Mouse (Mus musculus): ENCODE measurements around the gene Ggn.

DNA sequence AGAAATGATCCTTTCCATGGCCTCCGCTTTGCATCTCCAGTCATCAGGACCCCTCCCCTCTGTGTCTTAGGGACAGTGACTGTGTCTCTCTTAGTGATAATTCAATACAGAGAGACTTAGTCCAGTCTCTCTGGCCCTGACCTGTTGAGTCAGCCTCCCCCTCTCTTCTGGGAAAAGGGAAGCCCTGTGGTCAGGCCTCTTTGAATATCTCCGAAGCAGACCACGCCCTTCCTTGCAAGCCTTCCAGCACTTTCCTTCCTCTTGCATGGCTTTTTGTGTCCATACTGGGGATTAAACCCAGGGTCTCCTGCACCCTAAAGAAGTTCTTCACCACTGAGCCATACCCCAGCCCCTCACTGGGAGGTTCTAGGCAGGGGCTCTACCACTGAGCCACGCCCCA lies 26.0 kb upstream of the Ggn start:
- TF ChIP-seq CTCF (IDR thresholded peaks at IDR 0.05; ENCODE audit: borderline replicate concordance, control insufficient read depth, extremely low read depth, insufficient read depth, low read length, poor library complexity) = no peak
- no peak for TF ChIP-seq POLR2A (IDR thresholded peaks at IDR 0.05; ENCODE audit: control insufficient read depth, extremely low read depth, insufficient read depth, low read length, poor library complexity)
